Mouse (Mus musculus) ES-Bruce4 (cell line): ENCODE data around the gene Dner.

ENCODE experiments used
- CTCF ChIP-seq: IDR thresholded peaks from one replicate; pipeline ENCODE4 v1.8.1; 2011; ENCODE audit warnings: low read depth, low read length
- EP300 ChIP-seq: IDR thresholded peaks from 2 replicates; pipeline ENCODE4 v1.6.1; 2011; ENCODE audit warnings: low read depth, low read length; ENCODE audit not compliant: insufficient read depth

- no peak for TF ChIP-seq CTCF
- TF ChIP-seq EP300: no peak
Measured at GRCm38 (mm10) chr1:84525514-84525913, 170.5 kb downstream of the Dner start.
